Mouse (Mus musculus): ENCODE data around the gene Plekha6. TPM values are rescaled to one million over a fixed set of nuclear protein-coding genes. Genes with fewer than 3 reads are reported as not detected.

Gene Plekha6
- polyA plus RNA-seq, 1 experiment = 0.57 TPM

DNA sequence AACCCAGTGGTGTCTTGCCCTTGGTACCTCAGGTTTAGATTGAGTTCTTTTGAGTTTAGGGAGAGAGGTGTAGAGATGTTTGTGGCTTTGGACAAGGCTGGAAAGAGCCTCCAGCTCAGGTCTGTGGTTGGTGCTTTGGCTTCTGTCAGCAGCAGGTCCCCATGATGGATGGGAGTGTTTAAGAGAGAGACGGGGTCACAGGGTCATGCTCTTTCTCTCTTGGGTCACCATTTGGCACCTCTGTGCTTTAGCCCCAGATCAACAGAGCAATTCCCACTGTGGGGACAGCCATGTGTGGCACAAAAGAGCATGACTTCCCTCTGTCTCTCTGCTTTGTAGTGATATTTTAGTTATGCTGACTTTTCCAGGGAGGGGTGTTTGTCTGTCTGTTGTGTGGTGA is 55.1 kb downstream of the Plekha6 start:
- no peak for TF ChIP-seq GATA1 (IDR thresholded peaks at IDR 0.05; ENCODE audit: borderline replicate concordance, low read length)
- TF ChIP-seq FLI1 (IDR thresholded peaks at IDR 0.05; ENCODE audit: low read length) = no peak
- H3K4me1 ChIP-seq = peaks cover 5% of the 10 kb centered on the region
- no peaks in the 10 kb centered on the region for H3K9me3 ChIP-seq
- no peaks in the 10 kb centered on the region for H3K36me3 ChIP-seq (replicated peaks; ENCODE audit: low read length)
- no peak overlapping the region for H3K4me3 ChIP-seq (replicated peaks)
- peaks cover 90% of the 10 kb centered on the region for H3K27me3 ChIP-seq (replicated peaks)

- Histone ChIP-seq H3K4me3 (replicated peaks) (no peak overlapping the region), H3K36me3 (replicated peaks; ENCODE audit: low read length) (no peaks in the 10 kb centered on the region), H3K27me3 (replicated peaks) (peaks cover 89% of the 10 kb centered on the region), H3K9me3 (no peaks in the 10 kb centered on the region), H3K4me1 (no peaks in the 10 kb centered on the region; the same call in 1 of the 2 replicates)
- TF ChIP-seq FLI1 (IDR thresholded peaks at IDR 0.05; ENCODE audit: low read length) (no peak), GATA1 (IDR thresholded peaks at IDR 0.05; ENCODE audit: borderline replicate concordance, low read length) (no peak)
Measured at GRCm38 (mm10) chr1:133221459-133221858, 57.4 kb downstream of the Plekha6 start.

- H3K9me3 ChIP-seq = no peaks in the 10 kb centered on the region
- H3K36me3 ChIP-seq (replicated peaks; ENCODE audit: low read length) = no peaks in the 10 kb centered on the region
- H3K4me3 ChIP-seq (replicated peaks) = no peak overlapping the region
- H3K4me1 ChIP-seq = no peaks in the 10 kb centered on the region; the same call in 1 of the 2 replicates
- peaks cover 91% of the 10 kb centered on the region for H3K27me3 ChIP-seq (replicated peaks)
- TF ChIP-seq FLI1 (IDR thresholded peaks at IDR 0.05; ENCODE audit: low read length) = no peak
- no peak for TF ChIP-seq GATA1 (IDR thresholded peaks at IDR 0.05; ENCODE audit: borderline replicate concordance, low read length)
Measured at GRCm38 (mm10) chr1:133222445-133222995, 58.5 kb downstream of the Plekha6 start.

GRCm38 (mm10) chr1:133224674-133225073 is 60.7 kb downstream of the Plekha6 start:
- Histone ChIP-seq H3K9me3 (no peaks in the 10 kb centered on the region), H3K4me3 (replicated peaks) (no peak overlapping the region), H3K36me3 (replicated peaks; ENCODE audit: low read length) (no peaks in the 10 kb centered on the region), H3K27me3 (replicated peaks) (peaks cover 82% of the 10 kb centered on the region), H3K4me1 (peaks cover 17% of the 10 kb centered on the region)
- TF ChIP-seq FLI1 (IDR thresholded peaks at IDR 0.05; ENCODE audit: low read length) (no peak), GATA1 (IDR thresholded peaks at IDR 0.05; ENCODE audit: borderline replicate concordance, low read length) (no peak)

GRCm38 (mm10) chr1:133225137-133225536 is 61.1 kb downstream of the Plekha6 start:
- Histone ChIP-seq H3K36me3 (replicated peaks; ENCODE audit: low read length) (no peaks in the 10 kb centered on the region), H3K9me3 (no peaks in the 10 kb centered on the region), H3K4me3 (replicated peaks) (no peak overlapping the region), H3K4me1 (peaks cover 17% of the 10 kb centered on the region), H3K27me3 (replicated peaks) (peaks cover 82% of the 10 kb centered on the region)
- TF ChIP-seq FLI1 (IDR thresholded peaks at IDR 0.05; ENCODE audit: low read length) = no peak
- no peak for TF ChIP-seq GATA1 (IDR thresholded peaks at IDR 0.05; ENCODE audit: borderline replicate concordance, low read length)

GRCm38 (mm10) chr1:133225561-133225960 is 61.6 kb downstream of the Plekha6 start:
- H3K4me1 ChIP-seq = peaks cover 17% of the 10 kb centered on the region
- no peak overlapping the region for H3K4me3 ChIP-seq (replicated peaks)
- peaks cover 80% of the 10 kb centered on the region for H3K27me3 ChIP-seq (replicated peaks)
- TF ChIP-seq GATA1 (IDR thresholded peaks at IDR 0.05; ENCODE audit: borderline replicate concordance, low read length) (no peak), FLI1 (IDR thresholded peaks at IDR 0.05; ENCODE audit: low read length) (no peak)
- no peaks in the 10 kb centered on the region for H3K36me3 ChIP-seq (replicated peaks; ENCODE audit: low read length)
- no peaks in the 10 kb centered on the region for H3K9me3 ChIP-seq

DNA sequence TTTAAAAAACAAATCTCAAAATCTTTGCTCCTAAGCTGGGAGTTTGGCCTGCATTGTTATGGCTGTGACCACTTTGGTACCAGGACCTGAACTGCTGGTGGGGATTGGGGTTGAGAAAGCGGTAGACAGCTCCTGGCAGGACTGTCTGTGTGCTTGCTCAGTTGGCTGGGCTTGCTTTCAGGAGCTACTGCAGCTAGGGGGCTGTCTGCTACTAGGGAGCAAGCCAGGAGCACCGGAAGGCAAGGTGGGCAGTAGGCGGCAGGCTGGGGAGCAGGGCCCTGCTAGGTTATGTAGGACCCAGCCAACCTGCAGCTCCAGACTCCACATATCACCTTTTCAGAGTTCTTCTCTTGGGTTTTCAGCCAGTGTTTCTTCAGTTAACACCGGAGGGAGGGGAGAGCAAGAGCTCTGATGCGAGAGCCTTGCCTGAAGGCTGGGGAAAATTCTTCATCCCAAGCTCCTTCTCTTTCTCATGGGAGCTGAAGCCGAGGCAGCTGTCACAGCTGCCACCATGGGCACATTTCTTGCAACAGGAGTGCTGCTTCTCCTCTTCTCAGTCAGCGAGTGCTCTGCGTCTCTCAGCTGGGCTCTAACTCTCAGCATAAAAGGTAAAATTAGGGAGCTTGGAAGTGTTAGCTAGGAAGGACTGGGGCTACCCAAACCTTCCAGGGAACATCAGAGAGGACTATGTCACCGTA is 62.1 kb downstream of the Plekha6 start:
- Histone ChIP-seq H3K36me3 (replicated peaks; ENCODE audit: low read length) (no peaks in the 10 kb centered on the region), H3K9me3 (no peaks in the 10 kb centered on the region), H3K27me3 (replicated peaks) (peaks cover 82% of the 10 kb centered on the region), H3K4me3 (replicated peaks) (no peak overlapping the region), H3K4me1 (peaks cover 17% of the 10 kb centered on the region)
- TF ChIP-seq GATA1 (IDR thresholded peaks at IDR 0.05; ENCODE audit: borderline replicate concordance, low read length) (no peak), FLI1 (IDR thresholded peaks at IDR 0.05; ENCODE audit: low read length) (no peak)

DNA sequence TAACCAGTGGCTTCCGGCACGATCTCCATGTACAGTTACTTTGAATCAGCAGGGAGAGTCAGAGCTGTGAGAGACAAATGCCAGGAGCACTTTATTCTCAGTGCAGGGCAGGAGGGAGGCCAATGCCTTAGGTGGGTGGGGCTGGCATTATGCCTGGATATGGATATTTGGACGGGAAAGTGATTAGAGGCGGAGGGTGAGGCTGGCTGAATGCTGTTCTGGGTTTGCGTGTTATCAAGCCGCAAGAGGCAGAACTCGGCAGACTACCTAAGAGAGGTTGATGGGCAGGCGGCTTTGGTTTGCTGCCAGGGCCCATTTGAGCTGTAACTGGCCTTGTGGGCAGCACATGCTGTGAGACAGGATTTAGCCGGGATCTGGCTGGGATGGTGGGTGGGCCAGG is 62.9 kb downstream of the Plekha6 start:
- H3K9me3 ChIP-seq = no peaks in the 10 kb centered on the region
- H3K4me1 ChIP-seq = peaks cover 17% of the 10 kb centered on the region
- H3K36me3 ChIP-seq (replicated peaks; ENCODE audit: low read length) = no peaks in the 10 kb centered on the region
- TF ChIP-seq FLI1 (IDR thresholded peaks at IDR 0.05; ENCODE audit: low read length) (no peak), GATA1 (IDR thresholded peaks at IDR 0.05; ENCODE audit: borderline replicate concordance, low read length) (no peak)
- no peak overlapping the region for H3K4me3 ChIP-seq (replicated peaks)
- peaks cover 84% of the 10 kb centered on the region for H3K27me3 ChIP-seq (replicated peaks)

- Histone ChIP-seq H3K27me3 (replicated peaks) (peaks cover 84% of the 10 kb centered on the region), H3K9me3 (no peaks in the 10 kb centered on the region), H3K4me1 (peaks cover 17% of the 10 kb centered on the region), H3K4me3 (replicated peaks) (no peak overlapping the region), H3K36me3 (replicated peaks; ENCODE audit: low read length) (no peaks in the 10 kb centered on the region)
- TF ChIP-seq GATA1 (IDR thresholded peaks at IDR 0.05; ENCODE audit: borderline replicate concordance, low read length) (no peak), FLI1 (IDR thresholded peaks at IDR 0.05; ENCODE audit: low read length) (no peak)
Measured at GRCm38 (mm10) chr1:133227378-133227777, 63.4 kb downstream of the Plekha6 start.

DNA sequence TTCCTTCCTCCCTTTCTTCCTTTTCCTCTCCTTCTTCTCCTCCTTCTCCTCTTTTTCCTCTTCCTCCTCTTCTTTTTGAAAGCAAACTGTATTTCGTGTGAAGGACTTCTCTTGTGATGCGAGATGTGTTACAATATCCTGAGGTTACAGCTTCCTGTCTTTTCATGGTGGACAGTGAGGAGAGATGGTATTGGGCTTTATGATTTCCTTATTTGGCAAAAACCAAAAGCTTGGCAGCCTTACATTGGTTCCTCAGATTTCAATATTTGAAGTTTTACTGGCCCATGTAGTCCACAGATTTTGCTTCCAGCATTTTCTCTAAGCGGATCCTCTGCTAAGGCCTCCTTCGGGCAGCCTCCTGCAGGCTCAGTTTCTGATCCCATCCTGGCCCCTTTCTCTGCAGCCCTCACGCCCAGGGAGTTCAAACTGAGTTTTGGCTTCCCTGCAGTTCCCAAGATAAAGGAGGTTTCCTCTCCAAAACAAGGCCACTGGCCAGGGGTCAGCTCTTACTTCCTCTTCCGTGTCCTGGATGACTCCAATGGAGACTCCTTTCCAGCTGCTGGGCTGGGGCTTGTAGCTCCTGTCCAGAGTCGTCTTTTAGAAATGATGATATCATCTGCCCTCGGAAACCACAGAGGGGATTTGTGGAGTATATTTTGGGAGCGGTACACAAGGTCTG is 64.9 kb downstream of the Plekha6 start:
- H3K27me3 ChIP-seq (replicated peaks) = peaks cover 83% of the 10 kb centered on the region
- no peaks in the 10 kb centered on the region for H3K9me3 ChIP-seq
- TF ChIP-seq FLI1 (IDR thresholded peaks at IDR 0.05; ENCODE audit: low read length) (no peak), GATA1 (IDR thresholded peaks at IDR 0.05; ENCODE audit: borderline replicate concordance, low read length) (no peak)
- H3K36me3 ChIP-seq (replicated peaks; ENCODE audit: low read length) = no peaks in the 10 kb centered on the region
- no peak overlapping the region for H3K4me3 ChIP-seq (replicated peaks)
- peaks cover 17% of the 10 kb centered on the region for H3K4me1 ChIP-seq
